Mouse (Mus musculus) adrenal gland, adult 8-10 months (tissue): ENCODE measurements around the gene Cyp2b19. TPM values are rescaled to one million over a fixed set of nuclear protein-coding genes. Genes with fewer than 3 reads are reported as not detected.

Source experiments
- total RNA-seq, 4 experiments: library from RNA; stranded (reverse); gene quantifications; 2 replicates each; pipeline ENCODE4 v1.2.4; 2022

Gene Cyp2b19
- total RNA-seq, 4 experiments from 2014 or later: not detected

Other genes starting within 250 kb of the Cyp2b19 start
- gene Nlrp9a, start 222.1 kb upstream of the Cyp2b19 start, total RNA-seq: not detected
- gene Vmn1r185, start 138.7 kb upstream of the Cyp2b19 start, total RNA-seq: not detected
- gene Cyp2b23, start 70.7 kb upstream of the Cyp2b19 start, total RNA-seq: not detected
- gene Cyp2g1, start 51.8 kb downstream of the Cyp2b19 start, total RNA-seq: under 1 TPM in 1 of 4 experiments, not detected in 3; 0.31 TPM
- gene Cyp2a5, start 78.2 kb downstream of the Cyp2b19 start, total RNA-seq: 1 to 10 TPM in 2 of 4 experiments, not detected in 2; 1.1 to 1.7 TPM
- gene Cyp2a22, start 182.2 kb downstream of the Cyp2b19 start, total RNA-seq: not detected